Mouse (Mus musculus) midbrain, embryonic 16.5 days (tissue): ENCODE measurements around the gene Pvalb. TPM values are rescaled to one million over a fixed set of nuclear protein-coding genes. Genes with fewer than 3 reads are reported as not detected.
A peak's percentile ranks its signal among the peaks of the same experiment; 100 is the strongest.

Experiments used
- ATAC-seq: fragments of 200-750 bp; cut with Nextera tagmentation; 2 replicates; pipeline ENCODE4 v1.8.0; 2017; ENCODE audit warnings: moderate TSS enrichment
- H3K27ac ChIP-seq: fragments of 300-500 bp; sonication (generic); 2 replicates; pipeline ENCODE4 v1.5.1; 2014; ENCODE audit warnings: mild to moderate bottlenecking, low read length, mixed read lengths
- H3K27me3 ChIP-seq: fragments of 300-500 bp; sonication (generic); 2 replicates; pipeline ENCODE4 v1.6.1; 2014; ENCODE audit warnings: low read depth, low read length, mixed read lengths; ENCODE audit not compliant: control insufficient read depth, insufficient read depth
- H3K36me3 ChIP-seq: fragments of 300-500 bp; sonication (generic); 2 replicates; pipeline ENCODE4 v1.6.1; 2014; ENCODE audit warnings: mild to moderate bottlenecking, low read length, moderate library complexity, mixed read lengths; ENCODE audit not compliant: control insufficient read depth, insufficient read depth
- H3K4me1 ChIP-seq: fragments of 300-500 bp; sonication (generic); 2 replicates; pipeline ENCODE4 v1.6.1; 2014; ENCODE audit warnings: mild to moderate bottlenecking, low read length, mixed read lengths; ENCODE audit not compliant: control insufficient read depth, insufficient read depth
- H3K4me2 ChIP-seq: fragments of 300-500 bp; sonication (generic); 2 replicates; pipeline ENCODE4 v1.6.1; 2014; ENCODE audit warnings: mild to moderate bottlenecking, low read length, mixed read lengths
- H3K4me3 ChIP-seq: fragments of 300-500 bp; sonication (generic); 2 replicates; pipeline ENCODE4 v1.5.1; 2014; ENCODE audit warnings: low read depth, mild to moderate bottlenecking, low read length, moderate library complexity, mixed read lengths
- H3K9ac ChIP-seq: fragments of 300-500 bp; sonication (generic); 2 replicates; pipeline ENCODE4 v1.6.1; 2014; ENCODE audit warnings: low read depth, low read length, mixed read lengths
- H3K9me3 ChIP-seq: fragments of 300-500 bp; sonication (generic); replicated peaks from 2 replicates; pipeline ENCODE4 v1.6.1; 2014; ENCODE audit warnings: mild to moderate bottlenecking, low read length, mixed read lengths; ENCODE audit not compliant: control insufficient read depth, poor library complexity, severe bottlenecking
- WGBS: fragments of 180-500 bp; shearing (Covaris S2); extraction: QIAGEN DNeasy Blood & Tissue Kit; methylation state at CpG from one replicate; pipeline ENCODE4 v1.1.7; 2014; 5-methylcytosine and 5-hydroxymethylcytosine counted together
- polyA plus RNA-seq: library from polyadenylated mRNA; unstranded; fragments of >200 nt; fragmentation: Nextera tagmentation; extraction: Ambion mirVana; gene quantifications from 2 replicates; pipeline ENCODE4 v1.2.1, GENCODE M21; 2015

Gene Pvalb
- polyA plus RNA-seq, 1 experiment from 2014 or later, result 1.3 TPM

- H3K4me3 ChIP-seq, result no peak overlapping the region
- H3K4me2 ChIP-seq, result no peak overlapping the region; the same call in 1 of the 2 replicates
- ATAC-seq, result peak; percentile 71
- H3K4me1 ChIP-seq, result peaks cover 13% of the 10 kb centered on the region
- H3K27ac ChIP-seq, result no peak overlapping the region
- under 1% methylated on average over 10 of the region's 10 CpGs for WGBS
- no peaks in the 10 kb centered on the region for H3K9me3 ChIP-seq
- no peaks in the 10 kb centered on the region for H3K36me3 ChIP-seq
- no peak overlapping the region for H3K9ac ChIP-seq
- H3K27me3 ChIP-seq, result no peaks in the 10 kb centered on the region
Observed at GRCm38 (mm10) chr15:78184855-78185254, 21.3 kb downstream of the Pvalb start.

GRCm38 (mm10) chr15:78181701-78182405 is 24.3 kb downstream of the Pvalb start:
- no peaks in the 10 kb centered on the region for H3K9me3 ChIP-seq
- H3K4me3 ChIP-seq, result no peak overlapping the region
- H3K27ac ChIP-seq, result peak overlapping the region; percentile 66
- H3K4me1 ChIP-seq, result peaks cover 18% of the 10 kb centered on the region
- H3K4me2 ChIP-seq, result no peak overlapping the region
- peak overlapping the region; percentile 40; the same call in 1 of the 2 replicates for H3K9ac ChIP-seq
- peak; percentile 43; the same call in 1 of the 2 replicates for ATAC-seq
- 15% methylated on average over 8 of the region's 8 CpGs for WGBS
- no peaks in the 10 kb centered on the region for H3K27me3 ChIP-seq
- H3K36me3 ChIP-seq, result no peaks in the 10 kb centered on the region

- no peaks in the 10 kb centered on the region for H3K36me3 ChIP-seq
- ATAC-seq, result no peak
- 68% methylated on average over 3 of the region's 3 CpGs for WGBS
Observed at GRCm38 (mm10) chr15:78179775-78180174, 26.4 kb downstream of the Pvalb start.

GRCm38 (mm10) chr15:78178397-78178796 is 27.8 kb downstream of the Pvalb start:
- Histone ChIP-seq H3K27me3 (no peaks in the 10 kb centered on the region), H3K4me2 (0 out of 2 replicates have a peak overlapping the region, but pooled peaks have one; percentile 23), H3K36me3 (no peaks in the 10 kb centered on the region), H3K9ac (no peak overlapping the region), H3K9me3 (no peaks in the 10 kb centered on the region), H3K27ac (no peak overlapping the region), H3K4me1 (peaks cover 26% of the 10 kb centered on the region), H3K4me3 (no peak overlapping the region)
- ATAC-seq, result no peak
- 3% methylated on average over 9 of the region's 9 CpGs for WGBS

More at GRCm38 (mm10) chr15:78179775-78180174, 26.4 kb downstream of the Pvalb start:
- peaks cover 23% of the 10 kb centered on the region for H3K4me1 ChIP-seq
- H3K9me3 ChIP-seq, result no peaks in the 10 kb centered on the region
- no peak overlapping the region for H3K4me2 ChIP-seq
- H3K27me3 ChIP-seq, result no peaks in the 10 kb centered on the region
- H3K9ac ChIP-seq, result no peak overlapping the region
- H3K27ac ChIP-seq, result no peak overlapping the region
- H3K4me3 ChIP-seq, result no peak overlapping the region

GRCm38 (mm10) chr15:78177257-78177656 is 28.9 kb downstream of the Pvalb start:
- ATAC-seq, result no peak
- WGBS, result 71% methylated on average over 10 of the region's 10 CpGs
- H3K9ac ChIP-seq, result no peak overlapping the region

GRCm38 (mm10) chr15:78174887-78175245 is 31.3 kb downstream of the Pvalb start:
- H3K9ac ChIP-seq, result peak overlapping the region; percentile 70
- peak overlapping the region; percentile 89 for H3K27ac ChIP-seq
- H3K4me2 ChIP-seq, result peak overlapping the region; percentile 67
- H3K9me3 ChIP-seq, result no peaks in the 10 kb centered on the region
- ATAC-seq, result no peak
- peaks cover 27% of the 10 kb centered on the region for H3K4me1 ChIP-seq
- H3K36me3 ChIP-seq, result no peaks in the 10 kb centered on the region
- WGBS, result 75% methylated on average over 6 of the region's 6 CpGs
- no peaks in the 10 kb centered on the region for H3K27me3 ChIP-seq
- peak overlapping the region; percentile 45 for H3K4me3 ChIP-seq

More at GRCm38 (mm10) chr15:78177257-78177656, 28.9 kb downstream of the Pvalb start:
- H3K4me1 ChIP-seq, result peaks cover 34% of the 10 kb centered on the region
- H3K36me3 ChIP-seq, result no peaks in the 10 kb centered on the region
- no peaks in the 10 kb centered on the region for H3K27me3 ChIP-seq
- H3K27ac ChIP-seq, result no peak overlapping the region; the same call in 1 of the 2 replicates
- H3K4me2 ChIP-seq, result no peak overlapping the region
- no peaks in the 10 kb centered on the region for H3K9me3 ChIP-seq
- no peak overlapping the region for H3K4me3 ChIP-seq

GRCm38 (mm10) chr15:78173972-78174886 is 32.0 kb downstream of the Pvalb start, which contains the start of gene Ift27:
Ift27 (minus strand) TSS chr15:78174107.
- H3K27ac ChIP-seq, result peak within 1 kb of the TSS; percentile 89
- H3K4me3 ChIP-seq, result peak within 1 kb of the TSS; percentile 60
- H3K27me3 ChIP-seq, result no peaks in the 10 kb centered on the region
- H3K4me1 ChIP-seq, result peaks cover 27% of the 10 kb centered on the region
- H3K9ac ChIP-seq, result peak within 1 kb of the TSS; percentile 78
- H3K9me3 ChIP-seq, result no peaks in the 10 kb centered on the region
- H3K36me3 ChIP-seq, result no peaks in the 10 kb centered on the region
- 1% methylated on average over 40 of the region's 40 CpGs for WGBS
- peak within 1 kb of the TSS; percentile 96 for H3K4me2 ChIP-seq
- ATAC-seq, result peak; percentile 97

GRCm38 (mm10) chr15:78172899-78173817 is 33.0 kb downstream of the Pvalb start:
- H3K4me3 ChIP-seq, result peak overlapping the region; percentile 60
- H3K4me1 ChIP-seq, result peaks cover 25% of the 10 kb centered on the region
- no peaks in the 10 kb centered on the region for H3K9me3 ChIP-seq
- WGBS, result 21% methylated on average over 26 of the region's 26 CpGs
- no peaks in the 10 kb centered on the region for H3K36me3 ChIP-seq
- H3K4me2 ChIP-seq, result peak overlapping the region; percentile 96
- H3K27me3 ChIP-seq, result no peaks in the 10 kb centered on the region
- H3K9ac ChIP-seq, result peak overlapping the region; percentile 78
- H3K27ac ChIP-seq, result peak overlapping the region; percentile 71
- ATAC-seq, result no peak
